Mouse (Mus musculus): Measurements from ENCODE around the gene Lysmd2. TPM values are rescaled to one million over a fixed set of nuclear protein-coding genes. Genes with fewer than 3 reads are reported as not detected.
"Not testable (repeated sequence)": the region's sequence is repeated elsewhere in the genome, so short reads cannot be mapped to it uniquely, and the experiment has no call there.

The Lysmd2 gene
- polyA plus RNA-seq, 1 experiment from 2014 or later = 35.1 TPM

DNA sequence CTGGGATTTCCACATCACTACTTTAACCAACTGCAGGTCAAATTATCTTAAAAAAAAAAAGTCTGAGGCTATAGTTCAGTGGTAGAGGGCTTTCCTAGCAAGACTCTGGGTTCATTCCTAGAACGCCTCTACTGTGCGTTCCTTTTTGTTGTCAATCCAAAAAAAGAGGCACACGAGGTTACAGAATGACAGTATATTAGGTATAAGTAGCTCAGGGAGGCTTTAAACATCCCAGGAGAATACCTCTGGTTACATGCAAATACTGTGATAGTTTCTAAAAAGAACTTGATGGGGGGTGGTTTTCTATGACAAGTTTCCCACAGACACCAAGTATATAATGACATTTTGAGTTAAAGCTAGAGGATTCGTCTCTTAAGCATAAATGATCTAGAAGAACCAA lies 18.0 kb upstream of the Lysmd2 start:
- no peak for ATAC-seq (replicated peaks; ENCODE audit: low FRiP score)
- H3K27ac ChIP-seq = no peak overlapping the region
- H3K9ac ChIP-seq = no peak overlapping the region
- H3K27me3 ChIP-seq = peaks cover 9% of the 10 kb centered on the region; the same call in 1 of the 2 replicates
- H3K36me3 ChIP-seq = no peaks in the 10 kb centered on the region
- H3K9me3 ChIP-seq (replicated peaks) = no peaks in the 10 kb centered on the region
- 92% methylated on average over 4 of the region's 4 CpGs for WGBS
- no peak overlapping the region for H3K4me3 ChIP-seq (replicated peaks)
- no peak overlapping the region for H3K4me2 ChIP-seq
- peaks cover 10% of the 10 kb centered on the region for H3K4me1 ChIP-seq

DNA sequence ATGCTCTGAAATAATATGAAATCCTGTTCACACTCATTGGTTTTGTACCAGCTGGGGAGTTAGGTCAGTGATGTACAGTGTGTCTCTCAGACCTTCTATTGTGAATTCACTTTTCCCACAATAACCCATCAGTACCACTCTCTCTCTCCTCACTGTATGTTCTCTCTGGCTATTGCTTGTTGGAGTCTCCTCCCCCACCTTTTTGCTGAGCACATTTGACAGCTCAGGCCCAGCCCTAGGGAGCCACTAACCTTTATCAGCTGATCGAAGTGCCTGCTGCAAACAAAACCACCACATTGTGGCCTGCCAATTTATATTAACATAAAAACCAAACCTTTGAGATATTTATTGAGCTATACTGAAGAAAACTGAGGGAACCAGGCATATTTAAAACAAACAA lies 16.0 kb upstream of the Lysmd2 start:
- Histone ChIP-seq H3K9ac (no peak overlapping the region), H3K27me3 (peaks cover 9% of the 10 kb centered on the region; the same call in 1 of the 2 replicates), H3K9me3 (replicated peaks) (no peaks in the 10 kb centered on the region), H3K4me1 (peaks cover 10% of the 10 kb centered on the region), H3K36me3 (no peaks in the 10 kb centered on the region), H3K4me3 (replicated peaks) (no peak overlapping the region), H3K27ac (no peak overlapping the region), H3K4me2 (peak overlapping the region; percentile 92; the same call in 1 of the 2 replicates)
- no peak for ATAC-seq (replicated peaks; ENCODE audit: low FRiP score)
- 53% methylated on average over 1 of the region's 1 CpGs for WGBS

DNA sequence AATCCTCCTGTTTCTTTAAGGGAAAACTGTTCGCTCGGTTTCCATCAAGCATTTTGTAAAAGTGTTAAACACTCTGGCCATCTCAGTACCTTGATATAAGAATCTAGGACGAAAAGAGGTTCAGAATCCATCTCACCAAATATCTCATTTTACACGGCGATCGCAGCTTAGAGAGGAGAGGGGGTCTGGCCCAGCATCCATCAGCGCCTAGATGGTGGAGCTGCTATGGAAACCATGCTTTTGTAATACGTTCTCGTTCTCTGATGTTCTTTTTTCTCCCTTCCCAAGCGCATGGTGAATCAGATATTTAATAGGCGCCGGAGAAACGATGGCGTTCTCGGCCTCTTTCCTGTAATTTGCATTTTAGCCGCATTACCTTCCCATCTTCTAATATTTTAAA lies 15.6 kb upstream of the Lysmd2 start:
- no peaks in the 10 kb centered on the region for H3K36me3 ChIP-seq
- H3K27ac ChIP-seq = no peak overlapping the region
- H3K27me3 ChIP-seq = peaks cover 9% of the 10 kb centered on the region; the same call in 1 of the 2 replicates
- H3K9ac ChIP-seq = no peak overlapping the region
- ATAC-seq (replicated peaks; ENCODE audit: low FRiP score) = no peak
- no peaks in the 10 kb centered on the region for H3K9me3 ChIP-seq (replicated peaks)
- WGBS = 24% methylated on average over 16 of the region's 16 CpGs
- H3K4me1 ChIP-seq = peaks cover 10% of the 10 kb centered on the region
- H3K4me2 ChIP-seq = peak overlapping the region; percentile 92
- peak overlapping the region; percentile 65 for H3K4me3 ChIP-seq (replicated peaks)

DNA sequence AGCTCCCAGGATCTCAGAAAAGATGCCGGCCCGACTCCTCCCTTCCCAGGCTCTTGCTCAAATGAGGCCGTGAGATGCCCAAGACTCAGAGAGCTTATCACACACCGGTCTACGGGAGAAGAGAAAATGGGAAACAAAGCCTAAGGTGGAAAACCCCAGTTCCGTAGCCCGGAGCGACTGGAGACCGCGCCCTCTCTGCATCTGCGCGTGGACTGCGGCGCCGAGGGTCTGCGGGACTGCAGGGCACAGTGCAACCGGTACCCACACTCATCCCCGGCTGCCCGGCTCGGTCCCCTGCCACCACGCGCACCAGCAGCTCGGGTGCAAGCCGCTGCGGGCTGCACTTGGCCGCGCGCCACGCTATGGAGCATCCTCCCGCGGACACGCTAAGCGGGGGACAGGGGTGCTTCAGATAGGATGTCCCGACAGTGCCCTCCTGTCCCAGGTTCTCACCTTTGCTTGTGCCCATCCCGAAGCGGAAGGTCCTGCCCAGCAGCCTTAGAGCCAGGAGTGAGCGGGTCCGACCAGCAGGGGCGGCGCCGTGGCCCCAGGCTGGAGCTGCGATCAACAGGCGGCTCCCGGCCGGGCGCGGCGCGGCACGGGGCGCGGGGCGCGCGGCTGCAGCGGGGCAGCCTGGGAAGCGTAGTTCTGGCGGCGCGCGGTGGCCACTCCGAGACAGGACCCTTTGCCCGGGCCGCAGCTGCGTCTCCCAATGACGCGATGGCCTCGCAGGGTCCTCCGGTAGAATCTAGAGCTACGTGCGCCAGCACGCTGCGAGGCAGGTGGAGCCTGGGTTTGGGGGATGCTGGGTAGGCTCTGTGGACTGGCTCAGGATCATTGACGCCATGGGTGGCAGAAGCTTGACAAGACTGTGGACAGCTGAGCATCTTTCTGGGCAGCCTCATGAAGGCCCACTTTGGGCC lies 14.7 kb upstream of the Lysmd2 start, which contains the start of gene Tmod2:
Gene Tmod2, minus strand, starts transcription at position 755 of the 923 bp plus-strand sequence.
- under 1% methylated on average over 74 of the region's 74 CpGs for WGBS
- Histone ChIP-seq H3K4me3 (replicated peaks) (peak within 1 kb of the TSS; percentile 65), H3K27me3 (peaks cover 9% of the 10 kb centered on the region; the same call in 1 of the 2 replicates), H3K4me2 (peak within 1 kb of the TSS; percentile 92), H3K27ac (no peak within 1 kb of the TSS), H3K36me3 (no peaks in the 10 kb centered on the region), H3K9ac (peak within 1 kb of the TSS; percentile 47), H3K4me1 (peaks cover 10% of the 10 kb centered on the region), H3K9me3 (replicated peaks) (no peaks in the 10 kb centered on the region)
- peak; percentile 92 for ATAC-seq (replicated peaks; ENCODE audit: low FRiP score)

DNA sequence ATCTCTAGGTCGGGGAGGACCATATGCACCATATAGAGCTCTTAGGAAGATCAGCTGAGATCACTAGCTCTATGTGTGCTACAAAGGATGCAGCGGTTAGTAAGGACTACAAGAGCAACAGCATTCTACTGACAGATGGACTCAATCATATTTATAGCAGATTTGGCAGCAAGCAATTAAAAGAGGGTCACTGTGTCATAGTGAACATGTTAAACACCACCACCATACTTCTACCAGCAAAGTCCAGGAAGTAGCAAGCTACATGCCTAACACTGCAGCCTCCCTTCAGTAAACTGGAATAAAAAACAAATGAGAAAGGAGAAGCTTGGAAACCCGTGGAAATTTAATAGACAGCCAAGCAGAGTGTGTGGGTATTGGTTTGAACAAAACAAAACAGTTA lies 9.0 kb upstream of the Lysmd2 start:
- H3K4me1 ChIP-seq = 0 out of 2 replicates have a peak, but pooled peaks cover 5% of the 10 kb centered on the region
- no peak overlapping the region for H3K27ac ChIP-seq
- H3K4me2 ChIP-seq = no peak overlapping the region
- 0 out of 2 replicates have a peak, but pooled peaks have one; percentile 66 for ATAC-seq (replicated peaks; ENCODE audit: low FRiP score)
- H3K9ac ChIP-seq = no peak overlapping the region
- H3K9me3 ChIP-seq (replicated peaks) = no peaks in the 10 kb centered on the region
- 65% methylated on average over 3 of the region's 3 CpGs for WGBS
- no peak overlapping the region for H3K4me3 ChIP-seq (replicated peaks)
- no peaks in the 10 kb centered on the region for H3K27me3 ChIP-seq
- no peaks in the 10 kb centered on the region for H3K36me3 ChIP-seq

DNA sequence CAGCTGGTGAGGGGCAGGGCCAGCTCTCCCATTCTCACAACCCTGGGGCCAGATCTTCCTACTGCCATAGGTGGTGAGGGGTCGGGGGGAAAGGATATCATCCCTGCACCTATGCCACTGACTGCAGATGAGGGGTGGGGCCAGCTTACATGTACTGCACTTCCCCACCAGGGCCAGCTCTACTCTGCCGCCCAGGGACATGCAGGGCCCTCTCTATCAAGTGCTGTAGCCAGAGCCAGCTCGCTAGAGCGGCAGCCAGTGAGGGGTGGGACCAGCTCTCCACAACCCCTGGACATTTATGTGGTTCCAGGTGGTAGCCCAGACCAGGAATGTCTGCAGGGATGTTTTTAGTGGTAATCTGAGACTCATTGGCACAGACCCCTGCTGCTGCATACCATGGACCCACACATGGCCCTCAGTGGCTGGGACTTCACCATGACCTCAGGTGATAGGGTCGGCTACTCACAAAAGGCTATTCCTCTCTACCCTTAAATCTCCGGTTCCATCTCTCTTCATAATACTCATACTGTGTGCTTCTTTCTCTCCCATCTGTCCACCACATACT lies 6.6 kb upstream of the Lysmd2 start:
- Histone ChIP-seq H3K4me2 (no peak overlapping the region), H3K9ac (no peak overlapping the region), H3K36me3 (no peaks in the 10 kb centered on the region), H3K4me1 (0 out of 2 replicates have a peak, but pooled peaks cover 5% of the 10 kb centered on the region), H3K4me3 (replicated peaks) (no peak overlapping the region), H3K27me3 (0 out of 2 replicates have a peak, but pooled peaks cover 3% of the 10 kb centered on the region), H3K27ac (no peak overlapping the region), H3K9me3 (replicated peaks) (no peaks in the 10 kb centered on the region)
- ATAC-seq (replicated peaks; ENCODE audit: low FRiP score) = peak; percentile 34; the same call in 1 of the 2 replicates
- 68% methylated on average over 6 of the region's 6 CpGs for WGBS

DNA sequence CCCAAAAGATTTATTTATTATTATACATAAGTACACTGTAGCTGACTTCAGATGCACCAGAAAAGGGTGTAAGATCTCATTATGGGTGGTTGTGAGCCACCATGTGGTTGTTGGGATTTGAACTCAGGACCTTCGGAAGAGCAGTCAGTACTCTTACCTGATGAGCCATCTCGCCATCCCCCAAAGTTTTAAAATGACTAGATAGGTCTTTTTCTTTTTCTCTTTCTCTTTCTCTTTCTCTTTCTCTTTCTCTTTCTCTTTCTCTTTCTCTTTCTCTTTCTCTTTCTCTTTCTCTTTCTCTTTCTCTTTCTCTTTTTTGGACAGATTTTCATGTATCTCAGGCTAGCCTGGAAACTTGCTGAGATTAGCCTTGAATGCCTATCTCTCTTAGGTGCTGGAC lies 5.8 kb upstream of the Lysmd2 start:
- H3K9me3 ChIP-seq (replicated peaks); H3K4me2 ChIP-seq; ATAC-seq (replicated peaks; ENCODE audit: low FRiP score); H3K27me3 ChIP-seq; H3K27ac ChIP-seq; H3K4me1 ChIP-seq; H3K36me3 ChIP-seq; H3K9ac ChIP-seq; H3K4me3 ChIP-seq (replicated peaks): not testable (repeated sequence)
- 98% methylated on average over 2 of the region's 2 CpGs for WGBS

DNA sequence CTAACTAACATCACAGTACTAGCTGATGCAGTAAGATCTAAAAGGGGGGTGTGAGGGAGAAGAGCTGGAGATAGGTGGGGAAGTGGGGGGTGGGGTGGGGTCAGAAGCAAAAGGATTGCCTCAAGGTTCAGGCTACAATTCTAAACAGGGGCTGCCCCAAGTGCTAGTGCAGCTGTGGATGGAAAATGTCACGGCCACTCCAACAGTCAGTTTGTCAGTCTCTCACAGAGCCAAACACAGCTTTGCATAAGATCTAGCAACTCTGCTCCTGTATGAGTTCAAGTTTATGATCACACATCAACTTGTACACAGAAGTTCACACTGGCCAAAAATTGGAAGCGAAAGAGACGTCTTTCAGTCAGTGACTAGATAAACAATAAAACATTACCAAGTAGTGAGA lies 4.1 kb upstream of the Lysmd2 start:
- H3K27me3 ChIP-seq = 0 out of 2 replicates have a peak, but pooled peaks cover 5% of the 10 kb centered on the region
- H3K27ac ChIP-seq = no peak overlapping the region
- peaks cover 9% of the 10 kb centered on the region; the same call in 1 of the 2 replicates for H3K4me1 ChIP-seq
- H3K4me2 ChIP-seq = no peak overlapping the region
- H3K4me3 ChIP-seq (replicated peaks) = no peak overlapping the region
- H3K36me3 ChIP-seq = no peaks in the 10 kb centered on the region
- no peaks in the 10 kb centered on the region for H3K9me3 ChIP-seq (replicated peaks)
- 78% methylated on average over 3 of the region's 3 CpGs for WGBS
- ATAC-seq (replicated peaks; ENCODE audit: low FRiP score) = no peak
- no peak overlapping the region for H3K9ac ChIP-seq

DNA sequence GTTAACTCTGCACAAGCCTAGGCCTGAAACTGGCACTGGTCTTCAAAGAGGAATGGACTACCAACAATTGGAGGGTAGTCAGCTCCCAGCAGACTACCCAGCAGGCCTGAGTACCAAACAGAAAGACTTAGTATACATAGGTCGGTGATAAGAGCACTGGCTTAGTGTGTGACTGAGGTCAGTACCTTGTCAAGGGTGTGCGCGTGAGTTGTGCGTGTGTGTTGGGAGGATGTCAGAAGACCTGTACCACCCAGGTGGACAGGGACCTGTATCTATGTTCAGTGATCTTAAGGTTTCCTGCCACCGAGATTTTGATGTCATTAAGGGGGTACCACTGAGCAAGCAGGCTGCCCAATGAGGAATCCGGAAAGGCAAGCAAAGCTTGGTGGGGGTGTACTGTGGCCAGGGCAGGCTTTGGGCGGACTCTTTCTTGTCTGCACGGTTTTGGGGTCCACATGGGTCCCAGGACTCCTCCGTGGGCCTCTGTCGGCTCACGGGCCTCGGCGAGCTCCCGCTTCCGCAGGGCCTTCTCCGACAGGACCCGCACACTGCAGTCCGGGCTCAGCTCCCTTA lies 472 bp upstream of the Lysmd2 start:
- peak; percentile 72; the same call in 1 of the 2 replicates for ATAC-seq (replicated peaks; ENCODE audit: low FRiP score)
- Histone ChIP-seq H3K4me3 (replicated peaks) (peak overlapping the region; percentile 68), H3K9ac (peak overlapping the region; percentile 80), H3K9me3 (replicated peaks) (no peaks in the 10 kb centered on the region), H3K4me1 (peaks cover 9% of the 10 kb centered on the region; the same call in 1 of the 2 replicates), H3K27me3 (0 out of 2 replicates have a peak, but pooled peaks cover 5% of the 10 kb centered on the region), H3K4me2 (peak overlapping the region; percentile 81), H3K36me3 (no peaks in the 10 kb centered on the region), H3K27ac (peak overlapping the region; percentile 83)
- 15% methylated on average over 18 of the region's 18 CpGs for WGBS

DNA sequence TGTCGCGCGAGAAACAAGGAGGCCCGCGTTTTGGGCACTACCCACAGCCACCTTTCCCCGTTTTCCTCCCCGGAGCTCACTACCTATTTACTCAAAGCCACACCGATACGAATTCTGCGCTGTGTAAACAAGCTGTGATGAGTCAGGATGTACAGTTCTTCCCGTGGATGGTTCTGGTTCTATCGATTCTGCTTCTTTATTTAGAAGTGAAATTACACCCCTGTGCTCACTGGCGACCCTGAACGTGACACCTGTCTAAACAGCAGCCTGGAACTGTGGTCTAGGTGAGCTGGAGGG lies 715 bp downstream of the Lysmd2 start:
- peak overlapping the region; percentile 68 for H3K4me3 ChIP-seq (replicated peaks)
- 0 out of 2 replicates have a peak, but pooled peaks cover 5% of the 10 kb centered on the region for H3K27me3 ChIP-seq
- peak overlapping the region; percentile 80 for H3K9ac ChIP-seq
- peaks cover 9% of the 10 kb centered on the region; the same call in 1 of the 2 replicates for H3K4me1 ChIP-seq
- H3K36me3 ChIP-seq = no peaks in the 10 kb centered on the region
- WGBS = under 1% methylated on average over 14 of the region's 14 CpGs
- peak overlapping the region; percentile 81 for H3K4me2 ChIP-seq
- ATAC-seq (replicated peaks; ENCODE audit: low FRiP score) = peak; percentile 3; the same call in 1 of the 2 replicates
- peak overlapping the region; percentile 83 for H3K27ac ChIP-seq
- no peaks in the 10 kb centered on the region for H3K9me3 ChIP-seq (replicated peaks)

DNA sequence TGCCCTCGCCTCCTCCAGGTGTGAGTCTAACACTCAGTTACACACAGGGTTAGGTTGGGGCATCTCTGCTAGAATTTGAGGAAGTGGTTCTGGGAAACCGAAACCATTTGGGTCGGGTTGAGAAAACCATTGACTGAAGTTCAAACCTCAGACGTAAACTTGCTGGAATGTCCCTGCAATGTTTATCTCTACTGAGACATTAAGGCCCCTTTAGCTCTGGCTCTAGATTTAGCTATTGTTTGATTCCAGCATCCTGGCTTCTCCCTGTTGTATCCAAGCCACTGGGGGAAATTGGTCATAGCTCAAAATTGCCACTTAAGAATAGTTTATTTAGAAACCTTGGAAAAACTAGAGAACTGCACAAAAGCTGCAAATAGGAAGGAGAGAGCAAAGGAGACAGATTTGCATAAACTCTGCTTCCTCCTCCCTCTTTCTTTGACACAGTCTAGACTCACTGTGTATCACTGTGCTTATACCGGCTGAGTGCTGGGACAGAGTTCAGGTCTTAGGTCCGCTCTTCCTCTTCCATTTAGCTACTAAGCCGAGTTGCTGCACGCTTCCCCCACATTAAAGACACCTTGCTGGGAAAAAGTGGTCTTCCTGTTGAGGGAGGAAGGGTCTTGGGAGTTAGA lies 5.4 kb downstream of the Lysmd2 start:
- Histone ChIP-seq H3K4me3 (replicated peaks) (no peak overlapping the region), H3K27me3 (no peaks in the 10 kb centered on the region), H3K9me3 (replicated peaks) (no peaks in the 10 kb centered on the region), H3K9ac (no peak overlapping the region), H3K4me2 (no peak overlapping the region), H3K27ac (no peak overlapping the region), H3K36me3 (0 out of 2 replicates have a peak, but pooled peaks cover 1% of the 10 kb centered on the region), H3K4me1 (peaks cover 9% of the 10 kb centered on the region; the same call in 1 of the 2 replicates)
- no peak for ATAC-seq (replicated peaks; ENCODE audit: low FRiP score)
- WGBS = 80% methylated on average over 8 of the region's 8 CpGs
